Mouse (Mus musculus): ENCODE results near the gene Ccl8.
A peak's percentile ranks its signal among the peaks of the same experiment; 100 is the strongest.

Gene Ccl8

GRCm38 (mm10) chr11:82114885-82115284, at the start of gene Ccl8:
Ccl8 (plus strand) TSS chr11:82115185.
- DNase-seq (ENCODE audit: extremely low read depth, low read depth, low spot score): no peak

DNA sequence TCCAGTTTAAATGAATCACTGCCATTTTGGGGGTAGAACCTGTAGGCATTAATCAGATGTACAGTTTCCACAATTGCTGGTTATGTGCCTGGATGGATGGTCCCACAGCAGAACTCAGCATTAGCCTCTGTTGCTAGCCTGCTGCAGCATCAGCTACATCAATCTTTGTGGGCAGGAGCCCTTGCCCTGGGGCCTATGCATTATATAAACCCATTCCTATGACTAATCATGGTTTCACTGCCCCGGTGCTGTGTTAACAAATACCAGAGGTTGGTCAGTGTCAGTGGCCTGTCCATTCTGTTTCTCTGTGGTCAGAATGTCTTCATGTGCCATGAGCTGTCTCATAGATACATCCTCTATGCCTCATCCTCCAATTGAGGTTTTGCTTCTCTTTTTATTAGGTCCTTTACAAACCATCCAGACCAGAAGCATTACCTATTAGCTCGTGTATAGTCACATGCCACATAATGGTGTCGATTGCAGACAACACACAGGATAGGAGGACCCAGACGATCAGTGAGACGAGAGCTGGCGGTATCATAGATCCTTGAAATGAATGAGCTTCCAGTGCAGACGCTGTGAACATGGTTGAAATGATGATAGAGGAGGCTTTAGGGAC, 47.9 kb upstream of the Ccl8 start:
- DNase-seq (ENCODE audit: extremely low read depth, low read depth, low spot score): no peak

DNA sequence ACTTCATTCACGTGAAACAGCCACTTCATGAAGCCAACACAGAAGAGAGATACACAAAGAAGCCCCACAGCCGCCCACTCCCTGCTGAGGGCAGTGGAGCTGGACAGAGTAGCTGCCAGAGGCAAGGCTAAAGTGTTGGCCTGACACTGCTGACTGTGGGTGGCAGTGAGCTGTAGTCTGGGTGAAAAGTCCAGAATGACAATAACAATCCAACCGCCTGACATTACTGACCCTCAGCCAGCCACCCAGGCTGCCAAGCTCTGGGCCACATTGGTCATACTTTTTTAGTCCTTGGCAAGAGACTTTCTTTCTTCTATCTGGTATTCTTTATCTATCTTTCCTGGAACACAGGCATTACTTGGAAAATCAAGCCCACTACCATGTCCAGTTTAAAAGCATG, 43.9 kb upstream of the Ccl8 start:
- DNase-seq (ENCODE audit: extremely low read depth, low read depth, low spot score): no peak

DNA sequence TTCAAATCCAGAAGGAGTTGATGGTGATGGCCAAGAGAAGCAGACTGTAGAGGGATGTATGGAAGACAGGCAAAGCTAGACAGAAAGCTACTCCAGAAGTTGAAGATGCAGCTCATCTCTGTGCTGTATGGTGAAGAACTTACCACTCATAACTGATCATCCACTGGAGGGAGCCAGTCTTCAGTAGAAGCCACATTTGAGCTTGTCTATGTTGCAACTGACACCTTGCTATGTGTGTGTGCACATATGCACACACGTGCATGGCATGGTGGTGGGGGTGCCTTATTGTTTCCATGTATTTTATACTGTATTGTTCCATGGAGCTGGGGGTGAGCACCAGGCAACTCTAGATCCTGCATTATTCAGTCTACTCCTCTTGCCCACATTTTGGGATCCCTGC, 42.6 kb upstream of the Ccl8 start:
- no peak for DNase-seq (ENCODE audit: extremely low read depth, low read depth, low spot score)

DNA sequence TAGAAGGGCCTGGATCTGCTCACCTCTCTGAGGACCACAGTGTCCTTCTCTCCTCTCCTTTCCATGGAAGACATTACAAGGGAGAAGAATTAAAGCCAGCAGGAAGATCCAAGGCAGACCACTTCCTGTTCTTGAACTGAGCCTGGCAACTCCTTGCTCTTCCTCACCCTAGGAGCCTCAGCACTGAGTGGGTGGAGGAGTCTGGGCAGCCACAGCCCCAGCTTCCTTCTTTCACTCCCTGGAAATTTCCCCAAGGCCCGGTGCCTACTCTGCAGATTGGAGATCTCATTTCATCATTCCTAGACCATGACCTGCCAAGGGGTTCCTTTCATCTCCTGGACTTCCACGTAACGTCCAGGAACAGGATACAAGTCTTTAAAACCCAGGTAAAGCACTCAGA, 42.0 kb upstream of the Ccl8 start:
- no peak for DNase-seq (ENCODE audit: extremely low read depth, low read depth, low spot score)

DNA sequence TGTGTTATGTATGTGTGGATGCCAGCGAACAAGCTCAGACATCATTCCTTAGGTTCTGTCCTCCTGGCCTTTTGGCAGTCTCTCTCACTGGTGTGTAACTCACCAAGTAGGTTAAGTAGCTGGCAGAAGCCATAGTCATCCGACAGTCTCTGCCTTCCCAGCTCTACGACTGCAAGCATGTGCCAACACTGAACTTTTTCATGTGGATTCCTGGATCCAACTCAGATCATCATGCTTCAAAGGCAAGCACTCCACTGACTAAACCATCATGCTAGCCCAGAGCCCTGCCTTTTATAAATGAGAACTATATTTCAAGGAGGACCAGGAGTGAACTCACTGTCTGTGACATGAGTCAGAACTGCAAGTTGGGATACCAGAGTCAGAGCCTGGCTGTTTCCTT, 41.3 kb upstream of the Ccl8 start:
- peak; percentile 34 for DNase-seq (ENCODE audit: extremely low read depth, low read depth, low spot score)

DNA sequence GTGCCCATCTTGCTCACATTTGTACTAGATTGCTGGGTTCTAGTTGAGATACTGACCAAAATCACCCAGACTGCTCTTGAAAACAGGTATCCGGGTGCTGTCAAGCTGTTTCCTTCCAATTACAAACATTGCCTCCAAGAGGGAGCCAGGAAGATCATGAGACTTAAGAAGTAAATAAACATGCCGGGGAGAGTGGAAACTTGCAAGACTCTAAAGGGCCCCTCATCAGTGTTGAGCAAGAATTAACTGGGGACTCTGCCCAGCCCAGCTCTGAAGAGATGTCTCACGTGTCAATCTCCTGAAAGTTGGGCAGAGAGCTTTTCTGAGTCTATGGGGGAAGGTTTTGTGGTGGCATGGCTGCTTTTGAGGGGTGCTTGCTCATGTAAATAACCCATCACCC, 38.0 kb upstream of the Ccl8 start:
- DNase-seq (ENCODE audit: extremely low read depth, low read depth, low spot score): no peak

DNA sequence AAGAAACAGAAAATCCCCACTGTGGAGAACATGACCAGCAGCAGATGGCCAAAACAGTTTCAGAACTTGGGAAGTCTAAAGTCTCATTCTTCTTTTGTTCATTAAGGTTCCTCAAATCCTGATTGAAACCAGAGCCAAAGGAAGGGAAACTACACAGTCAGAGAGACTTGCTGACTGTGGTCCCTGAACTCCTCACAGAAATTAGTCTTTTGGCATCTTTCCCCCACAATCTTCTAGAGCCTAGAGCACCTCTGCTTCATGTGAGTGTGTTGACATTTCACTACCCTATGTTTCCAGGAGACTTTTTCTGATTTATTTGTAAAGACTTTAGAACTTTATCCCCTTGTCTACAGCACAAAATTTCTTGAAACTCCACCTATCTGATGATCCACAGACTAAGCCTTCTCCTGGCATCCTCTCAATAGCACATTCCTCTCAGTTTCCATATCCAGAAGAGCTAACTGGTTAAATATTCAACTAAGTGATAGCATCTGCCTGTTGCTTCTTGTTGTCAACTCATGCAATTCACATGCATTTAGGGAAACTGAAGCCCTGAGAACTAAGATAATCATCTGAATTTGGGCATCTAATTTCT, 36.8 kb upstream of the Ccl8 start:
- no peak for DNase-seq (ENCODE audit: extremely low read depth, low read depth, low spot score)

DNA sequence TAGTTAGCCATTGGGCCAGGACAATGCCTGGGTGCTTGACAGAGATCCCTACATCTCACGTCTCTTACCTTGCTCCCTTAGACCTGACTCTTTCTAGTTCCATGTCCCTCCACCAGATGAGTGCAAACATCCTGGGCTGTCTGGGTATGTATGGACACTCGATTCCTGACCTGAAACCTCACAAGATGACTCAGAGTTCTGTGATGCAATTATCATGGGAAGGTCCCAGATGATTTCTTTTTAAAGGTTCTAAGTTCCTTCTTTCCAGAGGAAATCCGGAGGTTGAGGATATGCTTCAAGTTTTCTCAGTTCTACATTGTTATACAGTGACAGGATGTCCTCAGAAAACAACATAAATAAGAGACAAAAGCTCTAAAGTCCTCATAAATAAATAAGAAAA, 34.1 kb upstream of the Ccl8 start:
- no peak for DNase-seq (ENCODE audit: extremely low read depth, low read depth, low spot score)

DNA sequence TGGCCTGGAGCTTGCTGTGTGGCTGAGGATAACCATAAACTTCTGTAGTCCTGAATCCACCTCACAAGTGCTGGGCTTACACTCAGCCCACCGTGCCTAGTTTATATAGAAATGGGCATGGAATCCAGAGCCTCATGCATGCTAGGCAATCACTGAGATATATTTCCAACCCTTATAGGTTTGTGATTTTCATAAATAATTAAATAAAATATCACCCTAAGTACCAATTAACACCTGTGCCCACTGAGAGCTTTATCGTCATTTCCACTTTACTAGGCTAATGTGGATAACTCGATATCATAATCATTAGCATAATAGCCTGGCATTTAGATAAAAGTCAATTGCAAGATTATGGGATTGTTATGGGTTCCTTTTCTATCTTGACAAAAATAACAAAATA, 30.6 kb upstream of the Ccl8 start:
- no peak for DNase-seq (ENCODE audit: extremely low read depth, low read depth, low spot score)

DNA sequence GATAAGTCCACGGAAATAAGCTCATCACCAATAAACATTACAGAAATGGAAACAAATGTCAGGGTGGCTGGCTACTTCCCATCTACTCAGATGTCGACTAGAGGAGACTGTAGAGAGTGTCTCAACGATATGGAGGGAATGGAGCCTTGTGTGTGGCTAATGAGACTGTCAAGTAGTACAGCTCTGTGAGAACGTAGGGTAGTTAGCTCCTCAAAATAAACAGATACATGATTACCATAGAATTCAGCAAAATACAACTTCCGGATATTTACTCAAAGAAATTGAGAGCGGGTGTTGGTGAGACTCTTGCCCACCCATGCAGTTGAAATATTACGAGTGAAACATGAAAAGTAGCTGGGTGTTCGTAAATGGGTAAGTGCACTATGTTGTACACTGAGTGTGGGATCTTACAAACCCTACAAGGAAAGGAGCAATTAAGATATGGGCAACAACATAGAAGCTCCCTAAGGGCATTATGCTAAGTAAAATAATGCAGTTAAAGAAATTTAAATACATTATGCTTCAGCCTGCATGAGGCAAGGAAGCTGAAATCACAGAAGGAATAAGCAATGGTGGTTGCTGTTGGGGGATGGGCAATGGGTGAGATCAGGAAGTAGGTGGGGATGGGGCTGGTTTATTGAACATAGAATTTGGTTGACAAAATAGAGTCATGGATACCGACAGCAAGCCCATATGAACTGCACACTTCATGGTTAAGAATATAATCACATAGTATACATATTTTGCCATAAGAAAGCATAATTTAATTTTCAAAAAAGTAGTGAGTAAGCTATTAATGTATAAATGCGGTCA, 15.3 kb upstream of the Ccl8 start:
- DNase-seq (ENCODE audit: extremely low read depth, low read depth, low spot score): no peak

DNA sequence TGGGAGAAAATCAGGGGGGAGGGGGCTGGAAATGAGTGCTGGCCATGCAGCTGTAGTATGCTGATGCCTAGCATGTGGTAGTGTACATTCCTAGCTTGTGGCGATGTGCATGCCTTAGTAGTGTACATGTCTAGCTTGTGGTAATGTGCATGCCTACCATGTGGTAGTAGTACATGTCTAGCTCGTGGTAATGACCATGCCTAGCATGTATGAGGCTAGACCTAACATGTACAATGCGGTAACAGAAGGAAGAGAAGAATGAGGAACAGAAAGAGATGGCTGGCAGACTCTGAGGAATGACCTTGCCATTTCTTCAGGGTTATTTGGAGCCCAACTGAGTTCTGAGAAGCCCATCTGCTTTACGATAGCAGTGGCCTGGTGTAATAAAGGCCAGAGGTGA, 13.9 kb upstream of the Ccl8 start:
- DNase-seq (ENCODE audit: extremely low read depth, low read depth, low spot score): no peak

DNA sequence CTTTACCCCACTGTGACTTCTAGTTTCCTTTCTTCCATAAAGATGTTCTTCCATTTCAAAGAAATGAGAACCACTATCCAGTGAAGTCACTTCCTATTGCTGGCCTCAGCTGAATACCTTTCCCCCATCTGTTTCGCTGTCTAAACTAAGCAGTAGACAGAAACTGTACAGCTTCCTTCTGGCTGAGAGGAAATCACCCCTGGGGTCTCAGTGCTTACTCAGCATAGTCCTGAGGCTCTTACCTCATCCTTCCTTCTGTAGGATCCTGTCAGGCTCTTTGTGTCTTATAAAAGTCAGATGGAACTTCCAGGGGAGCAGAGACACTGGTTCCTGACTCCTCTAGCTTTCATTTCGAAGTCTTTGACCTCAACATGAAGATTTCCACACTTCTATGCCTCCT, 13.5 kb upstream of the Ccl8 start, which contains the start of gene Ccl12:
Gene Ccl12 (plus strand): TSS at position 317 of the 400 bp plus-strand sequence.
- DNase-seq (ENCODE audit: extremely low read depth, low read depth, low spot score): no peak

GRCm38 (mm10) chr11:82109611-82110010, 5.4 kb upstream of the Ccl8 start:
- DNase-seq (ENCODE audit: extremely low read depth, low read depth, low spot score): no peak

GRCm38 (mm10) chr11:82110372-82111248, 4.4 kb upstream of the Ccl8 start:
- no peak for DNase-seq (ENCODE audit: extremely low read depth, low read depth, low spot score)

DNA sequence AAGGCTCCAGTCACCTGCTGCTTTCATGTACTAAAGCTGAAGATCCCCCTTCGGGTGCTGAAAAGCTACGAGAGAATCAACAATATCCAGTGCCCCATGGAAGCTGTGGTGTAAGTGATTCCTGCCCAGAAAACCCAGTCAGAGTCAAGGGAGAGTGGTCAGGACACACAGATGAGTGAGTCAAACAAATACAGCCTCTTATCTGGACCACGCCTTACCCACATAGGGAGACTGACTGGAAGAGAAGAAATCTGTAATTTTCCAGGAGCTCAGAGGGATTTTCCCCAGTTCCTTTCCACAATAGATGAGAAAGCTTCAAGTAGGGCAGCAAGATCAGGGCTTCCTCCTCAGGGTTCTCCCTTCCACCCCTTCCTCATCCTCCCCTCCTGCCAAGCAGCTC, 1.1 kb downstream of the Ccl8 start:
- DNase-seq (ENCODE audit: extremely low read depth, low read depth, low spot score): no peak

- no peak for DNase-seq (ENCODE audit: extremely low read depth, low read depth, low spot score)
These were observed 18.0 kb downstream of the Ccl8 start for GRCm38 (mm10) chr11:82132977-82133376.

DNA sequence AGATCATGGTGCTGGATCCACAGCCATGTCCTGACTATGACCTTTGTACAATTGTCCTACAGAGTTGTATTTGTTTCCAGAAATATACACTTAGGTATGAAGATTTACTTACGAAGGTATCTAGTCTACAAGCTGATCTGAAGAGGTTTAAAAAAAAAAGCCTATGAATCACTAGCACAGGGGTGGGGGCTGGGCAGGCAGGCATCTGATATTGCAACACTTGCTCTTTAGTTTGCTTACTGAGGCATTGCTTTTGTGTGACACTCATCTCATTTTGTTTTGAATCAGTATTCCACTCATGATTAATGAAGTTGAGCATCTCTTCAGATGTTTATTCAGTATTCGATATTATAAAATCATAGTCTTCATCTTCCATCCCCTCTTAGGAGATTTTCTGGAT, 21.2 kb downstream of the Ccl8 start:
- DNase-seq (ENCODE audit: extremely low read depth, low read depth, low spot score): no peak

- DNase-seq (ENCODE audit: extremely low read depth, low read depth, low spot score): peak; percentile 13
These were observed 24.6 kb downstream of the Ccl8 start for GRCm38 (mm10) chr11:82139492-82140094.

- DNase-seq (ENCODE audit: extremely low read depth, low read depth, low spot score): no peak
These were observed 44.1 kb downstream of the Ccl8 start for GRCm38 (mm10) chr11:82159126-82159525.

DNA sequence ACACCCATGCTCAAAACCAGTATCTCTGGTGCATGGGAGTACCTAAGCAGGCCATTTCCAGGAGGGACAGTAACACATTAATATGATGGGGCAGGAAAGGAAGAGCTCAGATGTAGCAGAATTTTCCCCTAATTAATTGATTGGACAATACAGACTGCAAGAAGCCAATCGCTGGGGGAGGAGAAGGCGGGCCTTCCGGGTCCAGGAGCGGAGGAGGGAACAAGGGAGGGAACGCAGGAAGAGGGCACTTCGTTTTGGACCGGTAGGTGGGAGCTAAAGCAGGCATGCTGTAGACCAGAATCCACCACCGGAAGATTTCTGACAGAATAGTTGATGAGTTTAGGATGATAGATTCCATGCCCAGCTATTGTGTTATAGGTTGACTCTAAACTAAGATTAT, 48.3 kb downstream of the Ccl8 start:
- no peak for DNase-seq (ENCODE audit: extremely low read depth, low read depth, low spot score)

Measured in fat pad, adult 2 months (tissue).